Mouse (Mus musculus): ENCODE data around the gene Cd99l2.

- TF ChIP-seq CTCF (IDR thresholded peaks at IDR 0.05; ENCODE audit: low read depth) (no peak), EP300 (IDR thresholded peaks at IDR 0.05; ENCODE audit: low read depth) (no peak)
Measured at GRCm38 (mm10) chrX:71491931-71492633, 567 bp downstream of the Cd99l2 start.
